Mouse (Mus musculus) gastrocnemius, postnatal 10 days (tissue): ENCODE results near the gene Nck1. TPM values are rescaled to one million over a fixed set of nuclear protein-coding genes. Genes with fewer than 3 reads are reported as not detected.

Experiments used
- DNase-seq: peaks from one replicate; pipeline ENCODE4 v3.0.0; 2021; ENCODE audit warnings: mixed read lengths
- total RNA-seq, 2 experiments: library from RNA; stranded (reverse); gene quantifications; 2 replicates each; pipeline ENCODE4 v1.2.3; 2021

Nck1 gene
- total RNA-seq, 2 experiments from 2014 or later = 35.9 to 39.7 TPM

DNA sequence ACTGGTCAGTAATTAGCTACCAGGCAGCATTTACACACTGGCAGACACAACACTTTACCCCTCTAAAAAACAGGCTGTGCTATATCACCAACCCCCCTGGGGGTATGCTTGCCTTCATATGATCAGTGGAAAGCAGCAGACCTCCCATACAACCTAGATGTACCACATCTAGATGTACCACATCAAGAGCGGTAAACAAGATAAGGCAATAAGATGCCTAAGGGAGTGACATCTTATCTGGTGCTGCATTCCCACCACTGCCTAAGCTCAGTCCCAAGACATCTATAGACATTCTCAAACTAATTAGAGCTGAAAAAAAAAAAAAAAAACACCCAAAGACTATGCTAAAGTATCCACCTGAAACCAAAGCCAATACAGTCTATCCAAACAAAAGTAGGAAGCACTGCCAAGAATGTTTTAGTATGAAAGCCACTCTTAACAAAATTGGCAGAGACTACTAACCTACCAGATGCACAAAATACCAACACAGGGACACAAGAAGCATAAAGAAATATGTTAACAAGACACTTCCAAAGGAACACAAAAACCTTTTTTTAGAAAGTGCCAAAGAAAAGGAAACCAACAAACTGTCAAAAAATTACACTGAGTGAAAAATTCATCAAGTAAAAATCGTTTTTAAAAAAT lies 10.2 kb downstream of the Nck1 start:
- no peak for DNase-seq

- DNase-seq = no peak
These were observed 11.2 kb downstream of the Nck1 start for GRCm38 (mm10) chr9:100534686-100535085.

DNA sequence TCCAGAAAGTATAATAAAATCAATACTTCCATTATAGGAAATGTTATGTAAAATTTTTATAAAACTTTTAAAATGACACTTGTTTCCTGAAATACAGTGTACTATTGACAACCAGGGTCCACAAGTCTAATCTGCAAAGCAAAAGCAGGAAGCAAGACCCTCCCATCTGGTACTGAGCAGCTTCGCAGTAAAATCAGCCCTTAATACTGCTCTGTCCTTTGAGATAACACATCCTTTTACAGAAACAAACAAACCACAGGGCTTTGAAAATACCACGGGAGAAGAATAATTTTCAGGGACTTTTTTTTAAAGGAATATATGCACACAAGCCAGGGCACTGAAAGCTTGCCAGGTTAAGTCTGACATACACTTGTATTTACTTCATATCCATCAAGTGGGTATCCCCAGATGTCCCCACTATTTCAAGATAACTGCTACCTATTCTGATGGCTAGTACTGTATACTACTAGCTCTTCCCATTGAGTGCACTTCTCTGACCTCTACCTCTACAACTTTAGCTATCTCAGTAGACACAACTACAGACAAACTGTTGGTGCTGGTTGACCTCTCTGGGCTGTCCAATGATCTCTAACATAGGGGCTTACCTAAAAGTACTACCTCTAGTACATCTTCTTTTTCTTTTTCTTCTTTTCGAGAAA lies 13.0 kb downstream of the Nck1 start:
- DNase-seq = no peak

- DNase-seq = no peak
These were observed 14.6 kb downstream of the Nck1 start for GRCm38 (mm10) chr9:100531296-100531695.

DNA sequence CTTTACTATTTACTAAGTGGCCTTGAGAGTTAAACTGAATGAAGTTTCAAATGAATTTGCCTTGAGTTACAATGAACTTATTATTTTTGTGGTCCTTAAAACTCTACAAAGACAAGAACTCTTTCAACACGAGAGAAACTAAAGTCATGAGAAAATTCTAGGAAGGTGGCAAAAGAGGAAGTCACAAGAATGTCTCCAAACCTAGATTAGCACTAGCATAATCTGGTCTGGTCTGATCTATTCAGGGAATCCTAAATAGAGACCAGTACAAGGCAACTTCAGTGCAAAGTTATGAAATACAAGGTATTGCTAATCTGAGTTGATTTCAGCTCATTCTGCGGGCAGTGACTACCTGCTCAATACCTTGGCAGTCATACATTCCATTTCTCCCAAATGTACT lies 20.7 kb downstream of the Nck1 start:
- DNase-seq = no peak

DNA sequence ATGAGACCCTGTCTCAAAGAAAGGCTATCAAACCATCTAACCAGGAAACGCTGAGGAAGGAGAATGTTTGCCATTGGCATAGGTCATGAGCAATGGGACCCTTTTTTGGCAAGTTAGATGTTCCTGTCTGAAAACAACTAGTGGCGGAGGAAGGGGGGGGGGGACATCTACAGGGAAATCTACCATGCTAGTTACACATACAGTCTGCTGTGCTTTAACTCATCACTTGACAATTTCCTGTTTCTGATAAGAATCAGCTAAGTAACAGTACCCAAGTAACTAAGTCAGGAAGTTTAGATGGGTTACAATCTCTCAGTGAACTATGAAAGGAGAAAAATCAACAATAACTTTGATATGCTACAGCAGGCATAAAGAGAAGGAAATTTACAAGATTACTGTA lies 23.9 kb downstream of the Nck1 start:
- DNase-seq = no peak

GRCm38 (mm10) chr9:100520586-100520985 lies 25.3 kb downstream of the Nck1 start:
- DNase-seq = peak; percentile 26

- no peak for DNase-seq
These were observed 25.9 kb downstream of the Nck1 start for GRCm38 (mm10) chr9:100520012-100520411.

GRCm38 (mm10) chr9:100507581-100507980 lies 38.4 kb downstream of the Nck1 start:
- no peak for DNase-seq

DNA sequence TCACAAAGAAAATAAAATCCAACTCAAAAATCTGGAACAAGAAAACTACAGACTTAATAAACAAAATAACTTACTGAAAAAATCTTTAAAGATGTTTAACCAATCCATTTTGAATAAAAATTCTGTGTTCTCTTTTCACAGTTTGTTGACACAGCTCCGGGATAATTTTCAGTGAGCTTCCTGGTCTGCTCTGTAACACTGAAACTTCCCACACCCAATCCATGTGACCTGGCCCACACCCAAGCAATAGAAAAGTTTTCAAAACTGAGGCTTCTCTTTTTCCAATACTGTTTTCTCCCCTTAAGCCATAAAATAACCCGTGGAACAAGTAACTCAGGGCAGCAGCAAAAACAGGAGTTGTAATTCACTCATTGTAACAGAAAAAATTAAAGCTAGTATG lies 39.3 kb downstream of the Nck1 start:
- DNase-seq = peak; percentile 56

DNA sequence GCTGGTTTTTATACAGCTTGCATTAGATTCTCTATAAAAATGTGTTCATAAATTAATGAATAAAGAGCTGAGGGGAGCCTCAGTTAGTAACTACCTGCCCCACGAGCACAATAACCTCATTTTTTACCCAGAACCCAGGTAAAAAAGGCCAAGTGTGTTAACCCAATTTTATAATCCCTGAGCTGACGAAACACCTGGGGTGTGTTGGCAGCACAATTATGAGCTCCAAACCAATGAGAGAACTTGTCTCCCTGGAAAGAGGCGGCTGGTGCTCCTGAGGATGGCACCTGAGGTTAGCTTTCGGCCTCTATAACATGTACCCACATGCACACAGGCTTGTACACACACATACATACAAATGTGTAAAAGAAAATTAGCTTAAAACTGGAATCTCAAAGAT lies 40.4 kb downstream of the Nck1 start:
- no peak for DNase-seq

DNA sequence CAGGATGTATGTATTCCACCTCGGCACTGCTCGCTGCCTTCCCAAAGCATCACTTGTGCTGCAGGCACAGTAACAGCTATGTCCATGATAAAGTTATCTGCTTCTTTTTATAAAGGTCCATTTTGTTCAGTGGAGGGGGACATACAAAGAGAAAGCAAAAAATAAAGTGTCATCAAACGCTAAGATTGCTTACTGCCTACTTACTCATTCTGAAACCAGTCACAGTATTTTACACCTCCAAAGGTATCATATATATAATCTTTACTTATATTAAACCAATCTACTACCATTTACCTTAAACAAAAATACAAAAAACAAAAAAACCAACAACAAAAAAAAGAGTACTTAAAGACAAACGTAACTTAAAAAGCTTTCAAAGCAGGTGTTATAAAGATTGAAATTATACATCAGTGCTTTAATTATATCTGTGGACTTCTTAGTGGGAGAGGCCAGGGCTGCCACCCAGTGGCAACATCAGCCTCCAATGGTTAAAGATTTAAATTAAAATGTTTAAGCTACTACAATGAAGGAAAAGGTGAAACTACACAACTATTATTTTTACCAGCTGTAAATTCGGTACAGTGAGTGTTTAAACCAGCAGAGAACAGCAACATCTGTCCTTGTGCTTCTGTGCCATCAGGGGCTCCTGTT lies 52.2 kb downstream of the Nck1 start:
- DNase-seq = no peak

DNA sequence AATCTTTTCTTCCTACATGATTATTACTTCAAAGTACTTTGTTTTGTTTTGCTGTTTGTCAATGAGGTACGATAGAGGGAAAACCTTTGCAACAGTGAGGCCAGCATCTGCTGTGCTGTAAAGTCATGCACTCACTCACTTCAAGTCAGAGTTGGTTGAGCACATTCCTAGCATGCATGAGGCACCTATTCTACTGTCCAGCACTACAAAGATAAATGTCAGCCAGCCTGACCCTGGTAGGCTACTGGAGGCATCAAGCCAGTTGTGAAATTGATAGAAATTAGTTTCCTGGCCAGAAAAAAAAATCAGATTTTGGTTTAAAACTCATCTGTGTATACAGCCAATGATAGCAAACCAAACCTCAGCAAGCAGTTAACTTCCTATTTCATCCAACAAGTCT lies 54.5 kb downstream of the Nck1 start:
- no peak for DNase-seq

DNA sequence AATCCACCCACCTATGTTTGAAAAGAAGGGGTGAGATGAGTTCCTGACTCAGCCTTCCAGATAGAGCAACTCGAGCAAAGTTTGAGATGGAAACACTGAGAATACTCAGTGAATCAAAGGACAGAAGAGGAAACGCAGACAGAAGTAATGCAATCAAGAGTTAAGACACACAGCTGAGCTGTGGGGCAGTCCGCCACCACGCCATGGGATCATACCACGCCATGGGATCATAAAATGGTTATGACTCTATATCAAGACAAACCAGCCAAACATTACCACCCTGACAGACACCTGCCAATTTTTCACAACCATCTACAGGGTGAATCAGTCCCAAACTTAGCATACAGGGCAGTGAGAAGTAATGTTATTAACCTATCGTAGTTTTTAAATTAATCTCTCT lies 57.0 kb downstream of the Nck1 start:
- no peak for DNase-seq

- DNase-seq = no peak
These were observed 57.7 kb downstream of the Nck1 start for GRCm38 (mm10) chr9:100488056-100488713.

- DNase-seq = no peak
These were observed 59.5 kb downstream of the Nck1 start, which contains the start of gene Il20rb for GRCm38 (mm10) chr9:100486431-100486830. Gene Il20rb, minus strand, starts transcription at chr9:100486788.

DNA sequence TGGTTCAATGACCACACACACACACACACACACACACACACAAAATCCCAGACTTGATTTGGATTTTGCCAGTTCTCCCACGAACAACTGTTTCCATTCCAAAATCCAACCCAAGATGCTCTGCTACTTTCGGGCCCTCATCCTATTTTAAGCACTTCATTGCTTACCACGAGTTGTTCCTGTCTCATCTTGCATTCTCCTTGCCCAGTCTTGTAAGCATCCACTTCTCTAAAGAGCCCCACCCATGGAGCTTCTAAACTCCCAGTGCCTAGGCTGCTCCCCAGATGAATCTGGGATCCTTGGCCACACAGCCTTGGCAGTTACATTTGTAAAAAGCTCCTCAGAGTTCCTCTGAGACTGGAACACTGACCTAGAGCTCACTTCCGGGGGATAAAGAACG lies 62.6 kb downstream of the Nck1 start:
- DNase-seq = no peak

DNA sequence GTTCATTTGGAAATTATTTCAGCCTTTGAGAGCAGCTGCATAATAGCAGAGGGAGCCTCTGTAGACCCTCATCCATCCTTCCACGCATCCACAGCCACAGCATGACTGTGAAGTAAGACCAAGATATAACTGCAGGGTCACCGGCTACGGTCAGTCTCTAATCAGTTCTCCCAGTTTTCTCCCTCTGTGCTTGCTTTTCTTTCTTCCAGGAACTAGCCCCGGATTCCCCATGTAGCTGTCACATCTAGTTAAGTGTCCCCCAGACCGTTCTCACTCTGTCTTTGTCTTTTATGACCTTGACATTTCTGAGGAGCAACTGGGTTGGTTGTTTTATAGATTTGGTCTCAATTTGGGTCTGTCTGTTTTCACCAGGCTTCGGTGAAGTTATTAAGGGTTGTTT lies 64.3 kb downstream of the Nck1 start:
- DNase-seq = no peak

DNA sequence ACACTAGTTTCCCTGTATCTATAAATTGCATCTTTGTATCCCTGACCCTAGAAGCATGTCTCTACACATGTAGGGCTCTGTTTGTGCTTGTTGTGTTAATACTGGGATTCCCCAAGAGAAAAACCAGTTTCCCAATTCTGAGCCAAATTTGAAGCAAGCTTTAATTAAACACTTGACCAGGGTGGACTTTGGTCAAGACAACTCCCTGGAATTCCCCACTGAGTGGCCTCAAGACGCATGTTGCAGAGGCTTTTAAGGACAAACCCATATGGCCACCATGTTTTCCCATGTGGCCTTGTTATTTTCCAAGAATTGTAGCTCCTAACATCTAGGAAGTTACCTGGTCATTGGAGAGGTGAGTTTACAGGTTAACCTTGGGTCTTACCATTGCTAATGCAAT lies 71.9 kb downstream of the Nck1 start:
- DNase-seq = no peak

DNA sequence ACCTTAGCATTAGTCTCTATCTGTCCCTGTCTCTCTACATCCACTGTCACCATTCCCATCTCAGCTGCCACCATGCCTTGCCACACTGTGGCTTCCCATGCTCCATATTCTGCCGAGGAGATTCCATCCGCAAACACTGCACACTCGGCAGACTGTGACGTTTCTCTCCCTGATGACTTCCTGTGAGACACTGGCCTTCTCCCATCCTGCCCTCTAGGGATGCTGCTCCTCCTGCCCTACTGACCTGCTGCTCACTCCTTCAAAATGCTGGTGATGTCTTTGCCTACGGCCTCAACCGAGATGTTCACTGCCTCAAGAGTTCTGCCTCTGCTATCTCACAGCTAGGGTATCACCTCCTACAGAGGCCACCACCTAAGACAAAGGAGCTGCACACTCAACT lies 72.6 kb downstream of the Nck1 start:
- DNase-seq = no peak

GRCm38 (mm10) chr9:100472931-100473330 lies 73.0 kb downstream of the Nck1 start:
- DNase-seq = no peak

DNA sequence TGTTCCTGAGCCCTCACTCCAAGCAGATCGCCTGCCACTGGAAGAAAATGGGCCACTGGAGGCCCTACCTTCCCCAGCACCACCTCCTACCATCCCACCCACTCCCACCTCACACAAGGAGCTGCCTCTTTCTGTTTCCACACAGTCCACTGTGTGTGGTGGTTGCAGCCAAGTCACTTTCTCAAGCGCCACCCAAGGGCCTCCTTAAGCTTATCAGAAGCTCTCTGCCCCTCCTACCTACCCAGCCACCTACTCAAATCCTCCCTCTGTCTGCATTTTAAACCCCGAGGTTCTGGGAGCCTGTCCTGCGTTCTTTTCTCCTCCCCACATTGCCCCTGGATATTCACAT lies 74.4 kb downstream of the Nck1 start:
- no peak for DNase-seq

DNA sequence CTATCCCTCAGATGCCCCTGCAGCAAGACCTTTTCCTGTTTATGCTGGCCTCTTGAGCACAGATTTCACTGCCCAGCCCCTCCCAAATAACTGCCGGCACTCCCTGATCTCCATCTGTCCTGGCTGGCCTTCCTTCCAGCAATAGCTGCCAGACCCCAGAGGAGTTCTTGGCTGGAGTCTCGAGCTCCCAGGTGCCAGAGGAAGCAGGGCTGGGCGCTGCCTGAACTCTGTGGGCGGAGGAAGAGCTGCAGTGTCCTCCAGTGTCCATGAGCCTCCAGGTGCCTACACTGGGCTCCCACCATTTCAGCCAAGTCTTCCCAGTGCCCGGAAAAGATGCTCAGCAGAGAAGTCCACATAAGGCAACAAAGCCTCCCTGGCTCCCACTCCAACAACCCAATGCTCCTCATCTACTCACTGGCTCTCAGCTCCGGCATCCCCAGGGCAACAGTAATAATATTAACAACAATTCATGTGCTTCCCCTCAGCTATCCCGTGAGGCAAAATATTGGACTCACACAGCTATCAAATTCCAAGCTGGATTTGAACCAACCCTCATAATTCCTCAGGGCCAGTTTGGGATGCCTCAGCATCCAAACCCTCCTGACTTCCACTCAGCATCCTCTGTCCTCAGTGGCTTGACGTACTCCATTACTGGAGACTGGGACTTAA lies 74.9 kb downstream of the Nck1 start:
- peak; percentile 71 for DNase-seq
